Mouse (Mus musculus): ENCODE results near the gene Hsh2d. TPM values are rescaled to one million over a fixed set of nuclear protein-coding genes. Genes with fewer than 3 reads are reported as not detected.

The Hsh2d gene
- polyA plus RNA-seq, 1 experiment from 2014 or later: 0.18 TPM

GRCm38 (mm10) chr8:72151418-72152078, 37.9 kb upstream of the Hsh2d start:
- Histone ChIP-seq H3K4me2 (no peak overlapping the region), H3K4me3 (ENCODE audit: low read depth, low read length) (no peak overlapping the region), H3K4me1 (replicated peaks; ENCODE audit: control insufficient read depth, insufficient read depth, low read length) (no peaks in the 10 kb centered on the region), H3K27me3 (replicated peaks; ENCODE audit: control insufficient read depth, insufficient read depth, low read length) (no peaks in the 10 kb centered on the region), H3K36me3 (ENCODE audit: control insufficient read depth, insufficient read depth, low read length) (peaks cover 21% of the 10 kb centered on the region), H3K9me3 (ENCODE audit: control insufficient read depth, low read length) (no peaks in the 10 kb centered on the region), H3K9ac (ENCODE audit: low read depth, low read length) (no peak overlapping the region), H3K27ac (ENCODE audit: low read depth, low read length) (no peak overlapping the region)
- WGBS: 70% methylated on average over 3 of the region's 3 CpGs
- no peak for DNase-seq (ENCODE audit: low spot score)
- no peak for ATAC-seq (replicated peaks; ENCODE audit: low FRiP score)

GRCm38 (mm10) chr8:72153382-72153781, 36.1 kb upstream of the Hsh2d start:
- ATAC-seq (replicated peaks; ENCODE audit: low FRiP score) (no peak), DNase-seq (ENCODE audit: low spot score) (no peak)
- Histone ChIP-seq H3K9me3 (ENCODE audit: control insufficient read depth, low read length) (no peaks in the 10 kb centered on the region), H3K9ac (ENCODE audit: low read depth, low read length) (no peak overlapping the region), H3K27ac (ENCODE audit: low read depth, low read length) (no peak overlapping the region), H3K27me3 (replicated peaks; ENCODE audit: control insufficient read depth, insufficient read depth, low read length) (no peaks in the 10 kb centered on the region), H3K4me1 (replicated peaks; ENCODE audit: control insufficient read depth, insufficient read depth, low read length) (no peaks in the 10 kb centered on the region), H3K4me3 (ENCODE audit: low read depth, low read length) (no peak overlapping the region), H3K4me2 (no peak overlapping the region), H3K36me3 (ENCODE audit: control insufficient read depth, insufficient read depth, low read length) (peaks cover 15% of the 10 kb centered on the region; the same call in 1 of the 2 replicates)

- 85% methylated on average over 2 of the region's 2 CpGs for WGBS
Measured at GRCm38 (mm10) chr8:72158096-72158495, 31.3 kb upstream of the Hsh2d start.

GRCm38 (mm10) chr8:72158726-72159125, 30.7 kb upstream of the Hsh2d start:
- peaks cover 3% of the 10 kb centered on the region; the same call in 1 of the 2 replicates for H3K36me3 ChIP-seq (ENCODE audit: control insufficient read depth, insufficient read depth, low read length)
- no peak overlapping the region for H3K9ac ChIP-seq (ENCODE audit: low read depth, low read length)
- DNase-seq (ENCODE audit: low spot score) (no peak), ATAC-seq (replicated peaks; ENCODE audit: low FRiP score) (no peak)
- H3K27me3 ChIP-seq (replicated peaks; ENCODE audit: control insufficient read depth, insufficient read depth, low read length): no peaks in the 10 kb centered on the region
- H3K4me2 ChIP-seq: peak overlapping the region; percentile 31; the same call in 1 of the 2 replicates
- peaks cover 10% of the 10 kb centered on the region for H3K4me1 ChIP-seq (replicated peaks; ENCODE audit: control insufficient read depth, insufficient read depth, low read length)
- no peak overlapping the region for H3K4me3 ChIP-seq (ENCODE audit: low read depth, low read length)
- no peaks in the 10 kb centered on the region for H3K9me3 ChIP-seq (ENCODE audit: control insufficient read depth, low read length)
- 82% methylated on average over 3 of the region's 3 CpGs for WGBS
- no peak overlapping the region for H3K27ac ChIP-seq (ENCODE audit: low read depth, low read length)

More at GRCm38 (mm10) chr8:72158096-72158495, 31.3 kb upstream of the Hsh2d start:
- no peak overlapping the region for H3K4me3 ChIP-seq (ENCODE audit: low read depth, low read length)
- no peaks in the 10 kb centered on the region; the same call in 1 of the 2 replicates for H3K36me3 ChIP-seq (ENCODE audit: control insufficient read depth, insufficient read depth, low read length)
- no peak overlapping the region for H3K4me2 ChIP-seq
- H3K27me3 ChIP-seq (replicated peaks; ENCODE audit: control insufficient read depth, insufficient read depth, low read length): no peaks in the 10 kb centered on the region
- ATAC-seq (replicated peaks; ENCODE audit: low FRiP score): no peak
- no peaks in the 10 kb centered on the region for H3K9me3 ChIP-seq (ENCODE audit: control insufficient read depth, low read length)
- no peak overlapping the region for H3K9ac ChIP-seq (ENCODE audit: low read depth, low read length)
- H3K4me1 ChIP-seq (replicated peaks; ENCODE audit: control insufficient read depth, insufficient read depth, low read length): peaks cover 10% of the 10 kb centered on the region
- no peak for DNase-seq (ENCODE audit: low spot score)
- H3K27ac ChIP-seq (ENCODE audit: low read depth, low read length): no peak overlapping the region

GRCm38 (mm10) chr8:72160007-72160406, 29.4 kb upstream of the Hsh2d start:
- ATAC-seq (replicated peaks; ENCODE audit: low FRiP score) (no peak), DNase-seq (ENCODE audit: low spot score) (no peak)
- Histone ChIP-seq H3K27me3 (replicated peaks; ENCODE audit: control insufficient read depth, insufficient read depth, low read length) (no peaks in the 10 kb centered on the region), H3K9me3 (ENCODE audit: control insufficient read depth, low read length) (no peaks in the 10 kb centered on the region), H3K4me3 (ENCODE audit: low read depth, low read length) (peak overlapping the region; percentile 90), H3K4me2 (peak overlapping the region; percentile 63), H3K4me1 (replicated peaks; ENCODE audit: control insufficient read depth, insufficient read depth, low read length) (peaks cover 10% of the 10 kb centered on the region), H3K9ac (ENCODE audit: low read depth, low read length) (peak overlapping the region; percentile 73), H3K36me3 (ENCODE audit: control insufficient read depth, insufficient read depth, low read length) (peaks cover 3% of the 10 kb centered on the region; the same call in 1 of the 2 replicates), H3K27ac (ENCODE audit: low read depth, low read length) (peak overlapping the region; percentile 83)
- WGBS: 46% methylated on average over 3 of the region's 3 CpGs

GRCm38 (mm10) chr8:72160707-72161697, 28.4 kb upstream of the Hsh2d start, which contains the start of gene Rab8a:
Gene Rab8a (plus strand): TSS chr8:72161200.
- Histone ChIP-seq H3K4me1 (replicated peaks; ENCODE audit: control insufficient read depth, insufficient read depth, low read length) (peaks cover 10% of the 10 kb centered on the region), H3K9ac (ENCODE audit: low read depth, low read length) (peak within 1 kb of the TSS; percentile 91), H3K36me3 (ENCODE audit: control insufficient read depth, insufficient read depth, low read length) (peaks cover 10% of the 10 kb centered on the region; the same call in 1 of the 2 replicates), H3K9me3 (ENCODE audit: control insufficient read depth, low read length) (no peaks in the 10 kb centered on the region), H3K4me3 (ENCODE audit: low read depth, low read length) (peak within 1 kb of the TSS; percentile 90), H3K27me3 (replicated peaks; ENCODE audit: control insufficient read depth, insufficient read depth, low read length) (no peaks in the 10 kb centered on the region), H3K4me2 (peak within 1 kb of the TSS; percentile 74), H3K27ac (ENCODE audit: low read depth, low read length) (peak within 1 kb of the TSS; percentile 83)
- ATAC-seq (replicated peaks; ENCODE audit: low FRiP score) (peak; percentile 98), DNase-seq (ENCODE audit: low spot score) (peak; percentile 100)
- WGBS: under 1% methylated on average over 79 of the region's 82 CpGs

GRCm38 (mm10) chr8:72162821-72163220, 26.6 kb upstream of the Hsh2d start:
- H3K36me3 ChIP-seq (ENCODE audit: control insufficient read depth, insufficient read depth, low read length): peaks cover 11% of the 10 kb centered on the region; the same call in 1 of the 2 replicates
- no peaks in the 10 kb centered on the region for H3K27me3 ChIP-seq (replicated peaks; ENCODE audit: control insufficient read depth, insufficient read depth, low read length)
- peaks cover 10% of the 10 kb centered on the region for H3K4me1 ChIP-seq (replicated peaks; ENCODE audit: control insufficient read depth, insufficient read depth, low read length)
- no peak overlapping the region for H3K9ac ChIP-seq (ENCODE audit: low read depth, low read length)
- no peak overlapping the region for H3K27ac ChIP-seq (ENCODE audit: low read depth, low read length)
- H3K9me3 ChIP-seq (ENCODE audit: control insufficient read depth, low read length): no peaks in the 10 kb centered on the region
- peak overlapping the region; percentile 90 for H3K4me3 ChIP-seq (ENCODE audit: low read depth, low read length)
- ATAC-seq (replicated peaks; ENCODE audit: low FRiP score) (no peak), DNase-seq (ENCODE audit: low spot score) (no peak)
- H3K4me2 ChIP-seq: peak overlapping the region; percentile 74

- H3K4me2 ChIP-seq: no peak overlapping the region
- H3K27me3 ChIP-seq (replicated peaks; ENCODE audit: control insufficient read depth, insufficient read depth, low read length): no peaks in the 10 kb centered on the region
- H3K27ac ChIP-seq (ENCODE audit: low read depth, low read length): no peak overlapping the region
- no peak overlapping the region for H3K9ac ChIP-seq (ENCODE audit: low read depth, low read length)
- ATAC-seq (replicated peaks; ENCODE audit: low FRiP score) (no peak; the same call in 1 of the 2 replicates), DNase-seq (ENCODE audit: low spot score) (no peak)
- no peaks in the 10 kb centered on the region for H3K9me3 ChIP-seq (ENCODE audit: control insufficient read depth, low read length)
- H3K4me1 ChIP-seq (replicated peaks; ENCODE audit: control insufficient read depth, insufficient read depth, low read length): 0 out of 2 replicates have a peak, but pooled peaks cover 2% of the 10 kb centered on the region
- 78% methylated on average over 3 of the region's 3 CpGs for WGBS
- no peak overlapping the region for H3K4me3 ChIP-seq (ENCODE audit: low read depth, low read length)
- peaks cover 41% of the 10 kb centered on the region for H3K36me3 ChIP-seq (ENCODE audit: control insufficient read depth, insufficient read depth, low read length)
Measured at GRCm38 (mm10) chr8:72169098-72169668, 20.3 kb upstream of the Hsh2d start.
